Mouse (Mus musculus) heart, postnatal 0 days (tissue): ENCODE results near the gene Anks1b. TPM values are rescaled to one million over a fixed set of nuclear protein-coding genes. Genes with fewer than 3 reads are reported as not detected.

Experiments used
- ATAC-seq: fragments of 200-750 bp; cut with Nextera tagmentation; 2 replicates; pipeline ENCODE4 v1.8.0; 2017; ENCODE audit warnings: low read depth, moderate number of reproducible peaks, moderate library complexity; ENCODE audit not compliant: insufficient read depth
- DNase-seq: peaks from one replicate; pipeline ENCODE4 v3.0.0-alpha.2; 2016; ENCODE audit warnings: low spot score
- H3K27ac ChIP-seq: fragments of 300-500 bp; sonication (generic); 2 replicates; pipeline ENCODE4 v1.5.1; 2014; ENCODE audit warnings: low read depth, mild to moderate bottlenecking
- H3K27me3 ChIP-seq: fragments of 300-500 bp; sonication (generic); 2 replicates; pipeline ENCODE4 v1.6.1; 2014; ENCODE audit warnings: low read length, mixed read lengths; ENCODE audit not compliant: control insufficient read depth, insufficient read depth
- H3K36me3 ChIP-seq: fragments of 300-500 bp; sonication (generic); replicated peaks from 2 replicates; pipeline ENCODE4 v1.6.1; 2014; ENCODE audit warnings: low read length, mixed read lengths; ENCODE audit not compliant: control insufficient read depth, insufficient read depth
- H3K4me1 ChIP-seq: fragments of 300-500 bp; sonication (generic); 2 replicates; pipeline ENCODE4 v1.6.1; 2014; ENCODE audit warnings: antibody characterized with exemption; ENCODE audit not compliant: control insufficient read depth, insufficient read depth
- H3K4me2 ChIP-seq: fragments of 300-500 bp; sonication (generic); 2 replicates; pipeline ENCODE4 v1.6.1; 2014; ENCODE audit warnings: low read depth, mild to moderate bottlenecking, low read length, moderate library complexity
- H3K4me3 ChIP-seq: fragments of 300-500 bp; sonication (generic); 2 replicates; pipeline ENCODE4 v1.5.1; 2014; ENCODE audit warnings: low read depth, low read length
- H3K9ac ChIP-seq: fragments of 300-500 bp; sonication (generic); replicated peaks from 2 replicates; pipeline ENCODE4 v1.6.1; 2014; ENCODE audit warnings: low read depth, low read length, mixed read lengths
- H3K9me3 ChIP-seq: fragments of 300-500 bp; sonication (generic); replicated peaks from 2 replicates; pipeline ENCODE4 v1.6.1; 2016; ENCODE audit warnings: low read length; ENCODE audit not compliant: control insufficient read depth
- CTCF ChIP-seq: IDR thresholded peaks from 2 replicates; pipeline ENCODE4 v1.5.1; 2016; ENCODE audit warnings: antibody characterized with exemption, control low read depth, low read depth
- EP300 ChIP-seq: IDR thresholded peaks from 2 replicates; pipeline ENCODE4 v1.6.1; 2016; ENCODE audit warnings: antibody characterized with exemption, low read depth
- WGBS: fragments of 180-500 bp; shearing (Covaris S2); extraction: QIAGEN DNeasy Blood & Tissue Kit; methylation state at CpG from one replicate; pipeline ENCODE4 v1.1.7; 2014; 5-methylcytosine and 5-hydroxymethylcytosine counted together
- polyA plus RNA-seq: library from polyadenylated mRNA; unstranded; fragments of >200 nt; fragmentation: Nextera tagmentation; extraction: Ambion mirVana; gene quantifications from 2 replicates; pipeline ENCODE4 v1.2.1, GENCODE M21; 2015
- total RNA-seq: library from RNA; depleted of rRNA; stranded (reverse); fragments of >200 nt; gene quantifications from 2 replicates; pipeline ENCODE4 v1.2.3, GENCODE M21; 2014; ENCODE audit warnings: low replicate concordance

Anks1b gene
- total and polyA plus RNA-seq, 2 experiments from 2014 or later = 0.26 TPM; not detected in 1

DNA sequence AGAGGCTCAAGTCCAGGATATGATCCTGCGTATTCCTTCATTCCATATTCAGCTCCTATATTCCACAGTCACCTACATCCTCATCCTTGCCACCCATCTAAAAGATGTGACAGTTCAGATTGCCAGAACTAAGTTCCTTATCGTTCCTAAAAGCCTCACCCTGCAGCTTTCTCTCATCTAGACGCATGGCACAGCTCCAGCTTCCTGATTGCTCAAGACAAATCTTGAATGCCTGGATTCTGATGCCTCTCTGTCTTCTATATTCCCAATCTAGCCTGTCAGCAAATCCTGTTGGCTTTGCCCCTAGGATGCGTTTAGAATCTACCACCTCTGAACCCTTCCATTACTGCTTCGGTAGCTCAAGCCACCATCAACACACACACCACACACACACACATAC, 886.6 kb downstream of the Anks1b start:
- Histone ChIP-seq H3K36me3 (no peaks in the 10 kb centered on the region), H3K4me3 (no peak overlapping the region), H3K9me3 (no peaks in the 10 kb centered on the region), H3K27ac (no peak overlapping the region), H3K9ac (no peak overlapping the region), H3K4me1 (no peaks in the 10 kb centered on the region), H3K4me2 (no peak overlapping the region), H3K27me3 (no peaks in the 10 kb centered on the region)
- ATAC-seq = no peak
- 63% methylated on average over 5 of the region's 5 CpGs for whole genome bisulfite sequencing
- TF ChIP-seq EP300 = no peak
- TF ChIP-seq CTCF = no peak
- no peak for DNase-seq

DNA sequence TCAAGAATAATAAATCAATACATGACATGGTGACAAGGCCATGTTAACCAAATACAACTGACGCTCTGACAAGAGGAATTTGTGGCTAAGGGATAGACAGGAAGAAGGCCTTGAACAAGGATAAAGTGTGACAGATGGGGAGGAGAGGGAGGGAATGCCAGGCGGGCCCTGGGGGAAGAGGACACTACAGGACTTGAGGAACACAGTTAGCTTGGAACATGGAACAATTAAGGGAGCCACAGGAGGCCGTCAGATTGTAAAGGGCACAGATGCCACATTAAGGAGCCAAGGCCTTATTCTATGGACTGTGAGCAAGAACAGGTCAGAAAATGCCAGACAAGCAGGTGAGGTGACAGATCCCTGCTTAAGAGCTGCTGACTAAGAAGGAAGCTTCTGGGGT, 893.0 kb downstream of the Anks1b start:
- H3K9me3 ChIP-seq = no peaks in the 10 kb centered on the region
- H3K36me3 ChIP-seq = no peaks in the 10 kb centered on the region
- no peaks in the 10 kb centered on the region for H3K4me1 ChIP-seq
- H3K4me2 ChIP-seq = no peak overlapping the region
- WGBS = 63% methylated on average over 3 of the region's 3 CpGs
- no peak overlapping the region for H3K27ac ChIP-seq
- no peak overlapping the region for H3K4me3 ChIP-seq
- H3K27me3 ChIP-seq = no peaks in the 10 kb centered on the region
- no peak for DNase-seq
- TF ChIP-seq EP300 (no peak), CTCF (no peak)
- no peak for ATAC-seq
- no peak overlapping the region for H3K9ac ChIP-seq

DNA sequence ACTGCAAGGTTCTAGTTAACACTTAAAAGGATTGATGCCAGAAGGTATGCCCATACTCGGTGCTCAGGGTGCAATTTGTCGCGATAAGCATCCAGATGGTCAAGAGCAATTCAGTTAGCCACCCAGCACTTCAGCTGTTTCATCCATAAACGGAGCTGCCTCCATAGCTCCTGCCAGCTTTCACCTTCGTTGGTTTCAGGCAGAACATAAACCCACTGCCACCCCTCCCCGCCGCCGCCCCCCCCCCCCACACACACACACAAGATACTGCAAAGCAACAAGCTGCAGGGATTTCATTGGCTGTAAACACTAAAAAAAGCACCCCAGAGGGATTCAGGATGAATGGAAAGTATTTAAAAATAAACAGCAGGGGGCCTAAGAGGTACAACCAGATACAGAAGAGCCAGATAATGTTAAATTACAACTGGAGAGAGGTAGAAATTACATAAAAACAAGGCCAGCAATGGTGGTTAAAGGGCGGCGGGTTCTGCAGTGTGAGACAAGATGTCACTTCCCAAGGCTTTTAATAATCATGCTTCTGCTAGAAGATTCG, 897.2 kb downstream of the Anks1b start:
- TF ChIP-seq EP300 (no peak), CTCF (no peak)
- 25% methylated on average over 11 of the region's 11 CpGs for WGBS
- ATAC-seq = no peak

GRCm38 (mm10) chr10:90771046-90771445, 897.7 kb downstream of the Anks1b start:
- Histone ChIP-seq H3K9me3 (no peaks in the 10 kb centered on the region), H3K4me1 (no peaks in the 10 kb centered on the region), H3K36me3 (no peaks in the 10 kb centered on the region), H3K9ac (no peak overlapping the region), H3K4me2 (no peak overlapping the region), H3K27ac (no peak overlapping the region), H3K4me3 (no peak overlapping the region), H3K27me3 (no peaks in the 10 kb centered on the region)
- no peak for ATAC-seq
- WGBS = 51% methylated on average over 7 of the region's 7 CpGs
- TF ChIP-seq EP300 (no peak), CTCF (no peak)
- DNase-seq = no peak

More for the DNA sequence above, 897.2 kb downstream of the Anks1b start:
- Histone ChIP-seq H3K4me2 (no peak overlapping the region), H3K9me3 (no peaks in the 10 kb centered on the region), H3K4me3 (no peak overlapping the region), H3K27ac (no peak overlapping the region), H3K27me3 (no peaks in the 10 kb centered on the region), H3K4me1 (no peaks in the 10 kb centered on the region), H3K36me3 (no peaks in the 10 kb centered on the region), H3K9ac (no peak overlapping the region)
- DNase-seq = no peak

- Histone ChIP-seq H3K27ac (no peak overlapping the region), H3K27me3 (no peaks in the 10 kb centered on the region), H3K9ac (no peak overlapping the region), H3K36me3 (no peaks in the 10 kb centered on the region), H3K4me2 (no peak overlapping the region), H3K4me3 (no peak overlapping the region), H3K9me3 (no peaks in the 10 kb centered on the region), H3K4me1 (no peaks in the 10 kb centered on the region)
- ATAC-seq = no peak
- no peak for TF ChIP-seq EP300
- TF ChIP-seq CTCF = no peak
- no peak for DNase-seq
- 11% methylated on average over 15 of the region's 15 CpGs for WGBS
Observed at GRCm38 (mm10) chr10:90771471-90772226, 898.3 kb downstream of the Anks1b start.
